Mouse (Mus musculus) MEL (cell line): ENCODE data around the gene Ptafr. TPM values are rescaled to one million over a fixed set of nuclear protein-coding genes. Genes with fewer than 3 reads are reported as not detected.

Experiments used
- DNase-seq: peaks from one replicate; pipeline ENCODE4 v3.0.0; 2011; ENCODE audit warnings: low read depth, low spot score
- H3K27ac ChIP-seq: 2 replicates; pipeline ENCODE4 v1.5.1; 2012; ENCODE audit warnings: low read depth, mild to moderate bottlenecking, control low read depth, low read length, moderate library complexity; ENCODE audit not compliant: control insufficient read depth
- H3K27me3 ChIP-seq, 2 experiments: fragments of 150-350 bp in 1 of 2; sonication (generic) in 1 of 2; 2 replicates each; pipeline ENCODE4 v1.6.1; 2012; ENCODE audit warnings: low read length in 2 of 2, mild to moderate bottlenecking in 2 of 2, improper control_type of control experiment in 1 of 2, moderate library complexity in 1 of 2; ENCODE audit not compliant: insufficient read depth in 2 of 2, control insufficient read depth in 1 of 2
- H3K36me3 ChIP-seq, 2 experiments: 2 replicates each; pipeline ENCODE4 v1.6.1; 2012 to 2014; ENCODE audit warnings: low read length in 2 of 2, improper control_type of control experiment in 1 of 2, inconsistent platforms in 1 of 2, mild to moderate bottlenecking in 1 of 2; ENCODE audit not compliant: insufficient read depth in 2 of 2, control insufficient read depth in 1 of 2
- H3K4me1 ChIP-seq, 2 experiments: fragments of 150-350 bp in 1 of 2; sonication (generic) in 1 of 2; 2 replicates each; pipeline ENCODE4 v1.6.1; 2012; ENCODE audit warnings: low read length in 2 of 2, improper control_type of control experiment in 1 of 2, mild to moderate bottlenecking in 1 of 2; ENCODE audit not compliant: insufficient read depth in 2 of 2, control insufficient read depth in 1 of 2
- H3K4me3 ChIP-seq, 2 experiments: fragments of 150-350 bp in 1 of 2; sonication (generic) in 1 of 2; 2 replicates each; pipeline ENCODE4 v1.5.1; 2012; ENCODE audit warnings: low read depth in 2 of 2, low read length in 2 of 2, mild to moderate bottlenecking in 2 of 2, moderate library complexity in 2 of 2, control low read depth in 1 of 2, improper control_type of control experiment in 1 of 2; ENCODE audit not compliant: control insufficient read depth in 1 of 2, insufficient read depth in 1 of 2
- H3K79me2 ChIP-seq: 2 replicates; pipeline ENCODE4 v1.6.1; 2012; ENCODE audit warnings: mild to moderate bottlenecking, low read length, moderate library complexity; ENCODE audit not compliant: control insufficient read depth, poor library complexity, insufficient read depth
- H3K9ac ChIP-seq: 2 replicates; pipeline ENCODE4 v1.6.1; 2012; ENCODE audit warnings: low read depth, mild to moderate bottlenecking, control low read depth, low read length, moderate library complexity; ENCODE audit not compliant: control insufficient read depth, poor library complexity, severe bottlenecking
- H3K9me3 ChIP-seq: fragments of 150-350 bp; sonication (generic); replicated peaks from 2 replicates; pipeline ENCODE4 v1.6.1; 2012; ENCODE audit warnings: mild to moderate bottlenecking, low read length, improper control_type of control experiment, moderate library complexity; ENCODE audit not compliant: insufficient read depth
- BHLHE40 ChIP-seq: IDR thresholded peaks from 2 replicates; pipeline ENCODE4 v1.6.1; 2012; ENCODE audit warnings: low read depth, mild to moderate bottlenecking, inconsistent platforms, low read length, improper control_type of control experiment, borderline replicate concordance
- ELF1 ChIP-seq: IDR thresholded peaks from 2 replicates; pipeline ENCODE4 v1.6.1; 2014; ENCODE audit warnings: low read depth, mild to moderate bottlenecking, inconsistent platforms, low read length, improper control_type of control experiment, moderate library complexity
- EP300 ChIP-seq, 2 experiments: IDR thresholded peaks; 2 replicates each; pipeline ENCODE4 v1.6.1; 2011; ENCODE audit warnings: improper control_type of control experiment in 2 of 2, low read length in 2 of 2, low read depth in 1 of 2, mild to moderate bottlenecking in 1 of 2
- ETS1 ChIP-seq: IDR thresholded peaks from 2 replicates; pipeline ENCODE4 v1.6.1; 2012; ENCODE audit warnings: low read depth, mild to moderate bottlenecking, inconsistent platforms, low read length, improper control_type of control experiment, moderate library complexity
- GATA1 ChIP-seq: IDR thresholded peaks from 2 replicates; pipeline ENCODE4 v1.6.1; 2011; ENCODE audit warnings: low read depth, low read length, improper control_type of control experiment
- MAFK ChIP-seq: IDR thresholded peaks from 2 replicates; pipeline ENCODE4 v1.6.1; 2011; ENCODE audit warnings: low read depth, mild to moderate bottlenecking, low read length, improper control_type of control experiment, borderline replicate concordance
- MAX ChIP-seq: IDR thresholded peaks from 2 replicates; pipeline ENCODE4 v1.6.1; 2011; ENCODE audit warnings: low read length, improper control_type of control experiment
- MXI1 ChIP-seq: IDR thresholded peaks from 2 replicates; pipeline ENCODE4 v1.6.1; 2011; ENCODE audit warnings: mild to moderate bottlenecking, low read depth, low read length, improper control_type of control experiment
- NRF1 ChIP-seq: IDR thresholded peaks from 2 replicates; pipeline ENCODE4 v1.6.1; 2014; ENCODE audit warnings: low read depth, mild to moderate bottlenecking, inconsistent platforms, low read length, improper control_type of control experiment, moderate library complexity; ENCODE audit not compliant: poor library complexity, insufficient read depth, severe bottlenecking
- POLR2A ChIP-seq, 2 experiments: IDR thresholded peaks; 2 replicates each; pipeline ENCODE4 v1.6.1; 2011 to 2012; ENCODE audit warnings: low read length in 2 of 2, mild to moderate bottlenecking in 2 of 2, control low read depth in 1 of 2, improper control_type of control experiment in 1 of 2, low read depth in 1 of 2, moderate library complexity in 1 of 2; ENCODE audit not compliant: control insufficient read depth in 1 of 2, insufficient read depth in 1 of 2, poor library complexity in 1 of 2
- POLR2AphosphoS5 ChIP-seq: IDR thresholded peaks from 2 replicates; pipeline ENCODE4 v1.6.1; 2012; ENCODE audit warnings: low read depth, borderline replicate concordance, mild to moderate bottlenecking, inconsistent platforms, low read length, moderate library complexity, mixed read lengths
- RCOR1 ChIP-seq: IDR thresholded peaks from 2 replicates; pipeline ENCODE4 v1.6.1; 2012; ENCODE audit warnings: low read depth, mild to moderate bottlenecking, inconsistent platforms, low read length, improper control_type of control experiment
- SIN3A ChIP-seq: IDR thresholded peaks from 2 replicates; pipeline ENCODE4 v1.6.1; 2012; ENCODE audit warnings: low read length, improper control_type of control experiment, inconsistent platforms
- SMC3 ChIP-seq: IDR thresholded peaks from 2 replicates; pipeline ENCODE4 v1.6.1; 2011; ENCODE audit warnings: low read depth, low read length, improper control_type of control experiment
- TBP ChIP-seq: IDR thresholded peaks from 2 replicates; pipeline ENCODE4 v1.8.0; 2011; ENCODE audit warnings: low read depth, low read length, improper control_type of control experiment
- TCF12 ChIP-seq: IDR thresholded peaks from 2 replicates; pipeline ENCODE4 v1.6.1; 2014; ENCODE audit warnings: low read depth, mild to moderate bottlenecking, inconsistent platforms, low read length, improper control_type of control experiment, moderate library complexity
- UBTF ChIP-seq: IDR thresholded peaks from 2 replicates; pipeline ENCODE4 v1.6.1; 2012; ENCODE audit warnings: low read depth, mild to moderate bottlenecking, inconsistent platforms, low read length, improper control_type of control experiment, moderate library complexity, borderline replicate concordance; ENCODE audit not compliant: insufficient read depth
- USF1 ChIP-seq: IDR thresholded peaks from 2 replicates; pipeline ENCODE4 v1.6.1; 2014; ENCODE audit warnings: low read depth, mild to moderate bottlenecking, inconsistent platforms, low read length, improper control_type of control experiment, moderate library complexity
- ZKSCAN1 ChIP-seq: IDR thresholded peaks from 2 replicates; pipeline ENCODE4 v1.6.1; 2012; ENCODE audit warnings: low read depth, mild to moderate bottlenecking, inconsistent platforms, low read length, improper control_type of control experiment, moderate library complexity
- ZMIZ1 ChIP-seq: IDR thresholded peaks from 2 replicates; pipeline ENCODE4 v1.6.1; 2012; ENCODE audit warnings: low read depth, mild to moderate bottlenecking, inconsistent platforms, low read length, improper control_type of control experiment, moderate library complexity
- ZNF384 ChIP-seq: IDR thresholded peaks from 2 replicates; pipeline ENCODE4 v1.6.1; 2012; ENCODE audit warnings: low read depth, mild to moderate bottlenecking, inconsistent platforms, low read length, improper control_type of control experiment
- polyA plus RNA-seq, 2 experiments: library from polyadenylated mRNA; stranded (reverse) in 1 of 2; unstranded in 1 of 2; fragments of >175 nt in 1 of 2; fragments of >200 nt in 1 of 2; gene quantifications; 2 replicates each; pipeline versions ENCODE4 v1.2.1 to v1.2.4; 2012; ENCODE audit warnings: low replicate concordance in 2 of 2, low read depth in 1 of 2; ENCODE audit not compliant: insufficient read length in 2 of 2, insufficient read depth in 1 of 2, missing spikeins in 1 of 2
- total RNA-seq: library from RNA; depleted of rRNA; stranded (reverse); fragments of 300-350 nt; gene quantifications from 2 replicates; pipeline ENCODE4 v1.2.3, GENCODE M21; 2012

The Ptafr gene
- total and polyA plus RNA-seq, 3 experiments = 0.06 TPM; not detected in 2

GRCm38 (mm10) chr4:132571190-132571589, 7.3 kb downstream of the Ptafr start:
- peaks cover 0 to 10% of the 10 kb centered on the region in 2 experiments; a peak in 2 of 4 replicates for H3K4me1 ChIP-seq
- H3K9ac ChIP-seq = no peak overlapping the region
- no peaks in the 10 kb centered on the region for H3K79me2 ChIP-seq
- no peaks in the 10 kb centered on the region for H3K9me3 ChIP-seq
- no peak overlapping the region for H3K4me3 ChIP-seq
- H3K36me3 ChIP-seq = peaks cover 0 to 7% of the 10 kb centered on the region in 2 experiments; a peak in 2 of 4 replicates
- no peak for TF ChIP-seq NRF1
- TF ChIP-seq POLR2A (IDR thresholded peaks at IDR 0.05; ENCODE audit: control insufficient read depth in 1 of 2, insufficient read depth in 1 of 2, low read depth in 1 of 2, low read length in 2 of 2, poor library complexity in 1 of 2) = no peak
- H3K27me3 ChIP-seq = no peaks in the 10 kb centered on the region
- DNase-seq = no peak
- H3K27ac ChIP-seq = no peak overlapping the region

GRCm38 (mm10) chr4:132573327-132573726, 9.5 kb downstream of the Ptafr start:
- H3K36me3 ChIP-seq = peaks cover 0 to 4% of the 10 kb centered on the region in 2 experiments; a peak in 2 of 4 replicates
- peaks cover 0 to 3% of the 10 kb centered on the region in 2 experiments; a peak in 1 of 4 replicates for H3K4me1 ChIP-seq
- H3K9ac ChIP-seq = no peak overlapping the region
- H3K27ac ChIP-seq = no peak overlapping the region
- H3K4me3 ChIP-seq = no peak overlapping the region
- H3K9me3 ChIP-seq = no peaks in the 10 kb centered on the region
- H3K27me3 ChIP-seq = no peaks in the 10 kb centered on the region
- DNase-seq = no peak
- TF ChIP-seq UBTF = no peak
- TF ChIP-seq USF1 = no peak
- TF ChIP-seq RCOR1 = no peak
- TF ChIP-seq MAFK = no peak
- TF ChIP-seq EP300 (IDR thresholded peaks at IDR 0.05; ENCODE audit: low read depth in 1 of 2, low read length in 2 of 2) = no peak
- no peak for TF ChIP-seq SMC3
- no peaks in the 10 kb centered on the region for H3K79me2 ChIP-seq

DNA sequence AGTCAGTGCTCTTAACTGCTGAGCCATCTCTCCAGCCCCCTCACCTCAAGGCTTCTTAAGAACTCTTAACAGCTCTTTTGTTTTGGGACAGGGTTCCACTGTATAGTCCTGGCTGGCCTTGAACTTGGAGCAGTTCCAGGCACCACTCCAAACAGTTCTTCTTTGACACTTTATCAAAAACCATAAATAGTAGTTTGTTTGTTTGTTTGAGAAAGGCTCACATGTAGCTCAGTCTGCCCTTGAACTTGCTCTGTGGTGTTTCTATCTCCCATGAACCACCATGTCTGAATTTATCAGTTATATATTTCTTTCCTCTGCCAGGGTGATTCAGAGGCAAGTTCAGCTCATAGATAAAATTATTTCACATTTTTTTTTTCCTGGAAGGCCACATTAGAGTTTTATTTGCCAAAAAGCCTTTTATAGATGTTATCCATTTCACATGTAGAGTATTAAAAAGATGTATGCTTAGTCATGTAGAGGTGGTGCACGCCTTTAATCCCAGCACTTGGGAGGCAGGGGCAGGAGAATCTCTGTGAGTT, 11.0 kb downstream of the Ptafr start:
- no peaks in the 10 kb centered on the region for H3K9me3 ChIP-seq
- H3K9ac ChIP-seq = no peak overlapping the region
- peak; percentile 54 to 57; a peak in 1 of 4 replicates for TF ChIP-seq EP300 (IDR thresholded peaks at IDR 0.05; ENCODE audit: low read depth in 1 of 2, low read length in 2 of 2)
- no peak; the same call in 1 of the 2 replicates for TF ChIP-seq SIN3A
- no peak for TF ChIP-seq BHLHE40
- TF ChIP-seq ETS1 = 0 out of 2 replicates have a peak, but pooled peaks have one; percentile 35
- no peak for TF ChIP-seq POLR2A (IDR thresholded peaks at IDR 0.05; ENCODE audit: control insufficient read depth in 1 of 2, insufficient read depth in 1 of 2, low read depth in 1 of 2, low read length in 2 of 2, poor library complexity in 1 of 2)
- TF ChIP-seq TCF12 = peak; percentile 39; the same call in 1 of the 2 replicates
- no peak for TF ChIP-seq USF1
- TF ChIP-seq TBP = no peak
- no peak for TF ChIP-seq MXI1
- TF ChIP-seq ELF1 = no peak
- TF ChIP-seq ZNF384 = peak; percentile 78
- peak; percentile 52; the same call in 1 of the 2 replicates for TF ChIP-seq GATA1
- TF ChIP-seq MAX = no peak
- no peak for TF ChIP-seq MAFK
- TF ChIP-seq ZMIZ1 = no peak
- no peak for TF ChIP-seq ZKSCAN1
- TF ChIP-seq POLR2AphosphoS5 = no peak
- no peaks in the 10 kb centered on the region for H3K27me3 ChIP-seq
- H3K27ac ChIP-seq = peak overlapping the region; percentile 11; the same call in 1 of the 2 replicates
- H3K4me1 ChIP-seq = peaks cover 0 to 3% of the 10 kb centered on the region in 2 experiments; a peak in 1 of 4 replicates
- peaks cover 0 to 4% of the 10 kb centered on the region in 2 experiments; a peak in 2 of 4 replicates for H3K36me3 ChIP-seq
- peak; percentile 57 for DNase-seq
- H3K79me2 ChIP-seq = no peaks in the 10 kb centered on the region
- H3K4me3 ChIP-seq = no peak overlapping the region
